Mouse (Mus musculus): ENCODE measurements around the gene Txnip.

DNA sequence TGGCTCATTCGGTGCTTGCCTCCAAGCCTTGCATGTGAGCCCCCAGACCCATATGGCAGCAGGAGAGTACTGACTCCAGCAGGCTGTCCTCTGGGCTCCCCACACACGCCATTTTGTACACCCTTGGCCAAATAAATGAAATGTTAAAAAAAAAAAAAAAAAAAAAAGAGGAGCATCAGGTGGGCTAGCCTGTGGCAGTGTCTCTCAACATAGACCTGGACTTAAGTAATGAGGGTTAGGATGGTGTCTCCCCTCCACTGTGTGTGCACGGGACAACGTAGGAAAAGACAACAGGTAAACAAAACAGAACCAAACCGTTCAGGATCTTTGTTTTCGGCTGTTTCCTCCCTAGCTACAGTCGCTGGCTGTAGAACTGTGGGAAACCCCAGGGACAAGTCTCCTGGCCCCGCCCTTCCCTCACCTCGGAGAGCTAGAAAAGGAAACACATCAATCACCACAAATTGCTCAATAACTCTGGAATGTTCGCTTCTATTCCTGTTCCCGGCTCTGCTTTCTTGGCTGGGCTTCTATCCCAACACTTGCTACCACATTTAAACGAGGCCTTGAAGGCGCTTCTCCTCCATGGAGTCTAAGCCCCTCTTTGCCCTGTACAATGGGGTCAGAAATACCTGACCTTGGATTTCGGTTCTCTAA, 18.4 kb downstream of the Txnip start:
- TF ChIP-seq CTCF (IDR thresholded peaks at IDR 0.05; ENCODE audit: low read depth, low read length) = no peak
- no peak for TF ChIP-seq TAL1 (conservative IDR thresholded peaks at IDR 0.05; ENCODE audit: low read depth, low read length)
- TF ChIP-seq GATA2 (IDR thresholded peaks at IDR 0.05; ENCODE audit: borderline replicate concordance, low read depth, low read length) = no peak
- no peak for TF ChIP-seq GATA1 (IDR thresholded peaks at IDR 0.05; ENCODE audit: borderline replicate concordance, low read length)
- no peak for TF ChIP-seq POLR2AphosphoS5 (IDR thresholded peaks at IDR 0.05; ENCODE audit: insufficient replicate concordance, low read depth, low read length)
